Mouse (Mus musculus): ENCODE measurements around the gene Txlna. TPM values are rescaled to one million over a fixed set of nuclear protein-coding genes. Genes with fewer than 3 reads are reported as not detected.

Gene Txlna
- polyA plus RNA-seq, 1 experiment from 2014 or later, result 18.5 TPM

DNA sequence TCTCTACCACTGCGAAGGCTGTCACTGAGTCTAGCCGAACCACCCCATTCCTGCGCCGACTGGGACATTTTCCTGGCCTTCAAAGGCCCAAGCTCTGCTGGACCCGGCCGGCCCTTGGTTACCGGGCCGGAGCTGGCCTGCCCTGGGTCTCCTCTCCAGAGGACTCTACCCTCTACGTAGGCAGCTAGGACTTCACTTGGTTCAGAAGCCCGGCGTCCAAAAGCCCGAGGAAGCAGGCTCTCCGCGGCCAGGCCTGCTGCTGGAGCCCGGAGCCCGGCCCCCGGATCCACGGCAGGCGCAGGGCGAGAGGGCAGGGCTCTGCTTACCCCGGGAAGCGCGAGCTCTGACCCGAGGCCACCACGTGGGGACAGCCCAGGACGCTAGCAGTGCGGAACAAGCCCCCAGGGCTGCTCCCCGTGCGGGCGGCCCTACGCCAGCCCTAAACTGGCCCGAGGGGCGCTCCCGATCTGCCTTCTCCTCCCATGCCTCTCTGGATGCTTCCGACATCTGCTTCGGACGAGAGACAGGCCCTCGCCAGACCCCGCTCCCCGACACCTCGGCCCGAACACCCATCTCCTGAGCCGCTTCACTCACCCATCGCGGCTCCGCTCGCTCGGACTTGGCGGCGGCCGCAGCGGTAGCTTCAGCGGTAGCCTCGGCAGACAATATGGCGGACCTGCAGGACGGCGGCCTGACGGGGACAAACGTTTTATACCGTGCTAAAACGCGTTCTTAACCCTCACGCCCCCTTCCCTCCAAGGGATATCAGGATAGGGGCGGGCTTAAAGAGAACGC lies 31.4 kb upstream of the Txlna start, which contains the start of gene Kpna6:
Gene Kpna6 (minus strand): TSS at position 685 of the 795 bp plus-strand sequence.
- Histone ChIP-seq H3K9ac (ENCODE audit: low read depth, low read length) (peak within 1 kb of the TSS; percentile 88), H3K4me2 (replicated peaks; ENCODE audit: low read depth) (peak within 1 kb of the TSS; percentile 81), H3K27ac (ENCODE audit: low read depth, low read length) (peak within 1 kb of the TSS; percentile 87), H3K9me3 (ENCODE audit: control insufficient read depth) (no peaks in the 10 kb centered on the region), H3K4me1 (replicated peaks; ENCODE audit: control insufficient read depth, insufficient read depth, low read length) (0 out of 2 replicates have a peak, but pooled peaks cover 5% of the 10 kb centered on the region), H3K36me3 (ENCODE audit: control insufficient read depth, insufficient read depth) (peaks cover 11% of the 10 kb centered on the region; the same call in 1 of the 2 replicates), H3K27me3 (replicated peaks; ENCODE audit: control insufficient read depth, insufficient read depth, low read length) (no peaks in the 10 kb centered on the region), H3K4me3 (ENCODE audit: low read depth, low read length) (peak within 1 kb of the TSS; percentile 89)
- ATAC-seq, result peak; percentile 90
- under 1% methylated on average over 65 of the region's 65 CpGs for whole genome bisulfite sequencing
- TF ChIP-seq CTCF (IDR thresholded peaks at IDR 0.05; ENCODE audit: low read depth), result 0 out of 2 replicates have a peak, but pooled peaks have one; percentile 18

- peaks cover 7% of the 10 kb centered on the region; the same call in 1 of the 2 replicates for H3K36me3 ChIP-seq (ENCODE audit: control insufficient read depth, insufficient read depth)
- H3K9ac ChIP-seq (ENCODE audit: low read depth, low read length), result peak overlapping the region; percentile 88
- H3K27ac ChIP-seq (ENCODE audit: low read depth, low read length), result peak overlapping the region; percentile 87
- 0 out of 2 replicates have a peak, but pooled peaks have one; percentile 25 for ATAC-seq
- 6% methylated on average over 12 of the region's 12 CpGs for WGBS
- 0 out of 2 replicates have a peak, but pooled peaks cover 5% of the 10 kb centered on the region for H3K4me1 ChIP-seq (replicated peaks; ENCODE audit: control insufficient read depth, insufficient read depth, low read length)
- H3K9me3 ChIP-seq (ENCODE audit: control insufficient read depth), result no peaks in the 10 kb centered on the region
- TF ChIP-seq CTCF (IDR thresholded peaks at IDR 0.05; ENCODE audit: low read depth), result peak; percentile 85
- no peaks in the 10 kb centered on the region for H3K27me3 ChIP-seq (replicated peaks; ENCODE audit: control insufficient read depth, insufficient read depth, low read length)
- H3K4me3 ChIP-seq (ENCODE audit: low read depth, low read length), result peak overlapping the region; percentile 89
- H3K4me2 ChIP-seq (replicated peaks; ENCODE audit: low read depth), result peak overlapping the region; percentile 81
Measured at GRCm38 (mm10) chr4:129671491-129672082, 30.7 kb upstream of the Txlna start.

DNA sequence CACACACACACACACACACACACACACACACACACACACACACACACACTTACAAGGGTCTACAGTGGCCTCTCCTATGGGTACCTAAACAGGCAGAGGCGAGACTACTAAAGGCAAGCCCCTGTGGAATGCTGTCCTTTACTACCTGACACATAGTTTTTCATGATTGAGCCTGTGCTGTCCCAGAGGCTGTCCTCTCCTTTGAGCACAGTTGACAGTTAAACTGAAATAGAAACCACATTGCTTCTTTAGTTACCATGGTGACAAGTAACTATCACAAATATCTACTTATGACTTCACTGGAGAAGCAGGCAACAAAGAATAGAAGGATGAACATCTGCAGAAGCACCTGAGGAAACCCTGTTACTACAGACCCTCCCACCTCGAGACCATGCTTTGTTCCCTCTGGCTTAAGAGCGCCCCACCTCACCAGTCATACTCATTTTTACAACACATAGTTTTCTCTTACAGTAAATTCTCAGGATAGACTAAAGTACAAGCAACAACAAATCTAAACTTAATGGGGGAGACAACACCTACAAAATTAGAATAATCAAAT lies 21.5 kb upstream of the Txlna start:
- ATAC-seq, result no peak
- Histone ChIP-seq H3K4me2 (replicated peaks; ENCODE audit: low read depth) (no peak overlapping the region), H3K4me1 (replicated peaks; ENCODE audit: control insufficient read depth, insufficient read depth, low read length) (no peaks in the 10 kb centered on the region), H3K9me3 (ENCODE audit: control insufficient read depth) (no peaks in the 10 kb centered on the region), H3K4me3 (ENCODE audit: low read depth, low read length) (no peak overlapping the region), H3K9ac (ENCODE audit: low read depth, low read length) (no peak overlapping the region), H3K27me3 (replicated peaks; ENCODE audit: control insufficient read depth, insufficient read depth, low read length) (no peaks in the 10 kb centered on the region), H3K36me3 (ENCODE audit: control insufficient read depth, insufficient read depth) (peaks cover 36% of the 10 kb centered on the region), H3K27ac (ENCODE audit: low read depth, low read length) (no peak overlapping the region)
- 64% methylated on average over 3 of the region's 3 CpGs for WGBS
- TF ChIP-seq CTCF (IDR thresholded peaks at IDR 0.05; ENCODE audit: low read depth), result no peak

- whole genome bisulfite sequencing, result 55% methylated on average over 3 of the region's 3 CpGs
- Histone ChIP-seq H3K4me3 (ENCODE audit: low read depth, low read length) (no peak overlapping the region), H3K27ac (ENCODE audit: low read depth, low read length) (no peak overlapping the region), H3K4me2 (replicated peaks; ENCODE audit: low read depth) (no peak overlapping the region), H3K4me1 (replicated peaks; ENCODE audit: control insufficient read depth, insufficient read depth, low read length) (no peaks in the 10 kb centered on the region), H3K27me3 (replicated peaks; ENCODE audit: control insufficient read depth, insufficient read depth, low read length) (no peaks in the 10 kb centered on the region), H3K36me3 (ENCODE audit: control insufficient read depth, insufficient read depth) (peaks cover 44% of the 10 kb centered on the region), H3K9ac (ENCODE audit: low read depth, low read length) (no peak overlapping the region), H3K9me3 (ENCODE audit: control insufficient read depth) (no peaks in the 10 kb centered on the region)
- TF ChIP-seq CTCF (IDR thresholded peaks at IDR 0.05; ENCODE audit: low read depth), result no peak
- no peak for ATAC-seq
Measured at GRCm38 (mm10) chr4:129661584-129661983, 20.7 kb upstream of the Txlna start.

- H3K9me3 ChIP-seq (ENCODE audit: control insufficient read depth), result no peaks in the 10 kb centered on the region
- TF ChIP-seq CTCF (IDR thresholded peaks at IDR 0.05; ENCODE audit: low read depth), result no peak
- no peak overlapping the region for H3K4me3 ChIP-seq (ENCODE audit: low read depth, low read length)
- H3K9ac ChIP-seq (ENCODE audit: low read depth, low read length), result no peak overlapping the region
- H3K36me3 ChIP-seq (ENCODE audit: control insufficient read depth, insufficient read depth), result peaks cover 90% of the 10 kb centered on the region
- no peak overlapping the region for H3K27ac ChIP-seq (ENCODE audit: low read depth, low read length)
- ATAC-seq, result no peak
- no peaks in the 10 kb centered on the region for H3K27me3 ChIP-seq (replicated peaks; ENCODE audit: control insufficient read depth, insufficient read depth, low read length)
- 82% methylated on average over 14 of the region's 14 CpGs for WGBS
- H3K4me1 ChIP-seq (replicated peaks; ENCODE audit: control insufficient read depth, insufficient read depth, low read length), result no peaks in the 10 kb centered on the region
- H3K4me2 ChIP-seq (replicated peaks; ENCODE audit: low read depth), result no peak overlapping the region
Measured at GRCm38 (mm10) chr4:129654770-129655169, 13.9 kb upstream of the Txlna start.

GRCm38 (mm10) chr4:129650359-129650758 lies 9.5 kb upstream of the Txlna start:
- Histone ChIP-seq H3K4me1 (replicated peaks; ENCODE audit: control insufficient read depth, insufficient read depth, low read length) (no peaks in the 10 kb centered on the region), H3K9me3 (ENCODE audit: control insufficient read depth) (no peaks in the 10 kb centered on the region), H3K36me3 (ENCODE audit: control insufficient read depth, insufficient read depth) (peaks cover 94% of the 10 kb centered on the region), H3K4me2 (replicated peaks; ENCODE audit: low read depth) (no peak overlapping the region), H3K4me3 (ENCODE audit: low read depth, low read length) (no peak overlapping the region), H3K27me3 (replicated peaks; ENCODE audit: control insufficient read depth, insufficient read depth, low read length) (no peaks in the 10 kb centered on the region), H3K27ac (ENCODE audit: low read depth, low read length) (no peak overlapping the region), H3K9ac (ENCODE audit: low read depth, low read length) (no peak overlapping the region)
- 91% methylated on average over 8 of the region's 8 CpGs for WGBS
- ATAC-seq, result no peak
- no peak for TF ChIP-seq CTCF (IDR thresholded peaks at IDR 0.05; ENCODE audit: low read depth)

Data from intestine, postnatal 0 days (tissue).